Mouse (Mus musculus) kidney, embryonic 16.5 days (tissue): ENCODE results near the gene Fam160a2. TPM values are rescaled to one million over a fixed set of nuclear protein-coding genes. Genes with fewer than 3 reads are reported as not detected.
"Not testable (repeated sequence)": the region's sequence is repeated elsewhere in the genome, so short reads cannot be mapped to it uniquely, and the experiment has no call there.

ENCODE experiments used
- ATAC-seq: fragments of 200-750 bp; cut with Nextera tagmentation; 2 replicates; pipeline ENCODE4 v1.8.0; 2017; ENCODE audit warnings: moderate TSS enrichment; ENCODE audit not compliant: low FRiP score, low TSS enrichment
- H3K27ac ChIP-seq: fragments of 300-500 bp; sonication (generic); 2 replicates; pipeline ENCODE4 v1.5.1; 2014; ENCODE audit warnings: low read length
- H3K27me3 ChIP-seq: fragments of 300-500 bp; sonication (generic); 2 replicates; pipeline ENCODE4 v1.6.1; 2014; ENCODE audit warnings: low read length, control low read depth, mixed read lengths; ENCODE audit not compliant: insufficient read depth
- H3K36me3 ChIP-seq: fragments of 300-500 bp; sonication (generic); 2 replicates; pipeline ENCODE4 v1.6.1; 2014; ENCODE audit warnings: low read length, control low read depth, mixed read lengths; ENCODE audit not compliant: insufficient read depth
- H3K4me1 ChIP-seq: fragments of 300-500 bp; sonication (generic); 2 replicates; pipeline ENCODE4 v1.6.1; 2014; ENCODE audit warnings: low read length, control low read depth, mixed read lengths; ENCODE audit not compliant: insufficient read depth
- H3K4me2 ChIP-seq: fragments of 300-500 bp; sonication (generic); replicated peaks from 2 replicates; pipeline ENCODE4 v1.6.1; 2014; ENCODE audit warnings: low read depth, low read length
- H3K4me3 ChIP-seq: fragments of 300-500 bp; sonication (generic); 2 replicates; pipeline ENCODE4 v1.5.1; 2014; ENCODE audit warnings: mild to moderate bottlenecking, low read length
- H3K9ac ChIP-seq: fragments of 300-500 bp; sonication (generic); replicated peaks from 2 replicates; pipeline ENCODE4 v1.6.1; 2014; ENCODE audit warnings: low read length
- H3K9me3 ChIP-seq: fragments of 300-500 bp; sonication (generic); 2 replicates; pipeline ENCODE4 v1.6.1; 2016; ENCODE audit warnings: low read length, control low read depth
- WGBS: fragments of 180-500 bp; shearing (Covaris S2); extraction: QIAGEN DNeasy Blood & Tissue Kit; methylation state at CpG from one replicate; pipeline ENCODE4 v1.1.7; 2014; 5-methylcytosine and 5-hydroxymethylcytosine counted together
- polyA plus RNA-seq: library from polyadenylated mRNA; unstranded; fragments of >200 nt; fragmentation: Nextera tagmentation; extraction: Ambion mirVana; gene quantifications from 2 replicates; pipeline ENCODE4 v1.2.1, GENCODE M21; 2015

The Fam160a2 gene
- polyA plus RNA-seq, 1 experiment from 2014 or later, result 47.2 TPM

GRCm38 (mm10) chr7:105424368-105424767 lies 24.5 kb upstream of the Fam160a2 start:
- Histone ChIP-seq H3K4me1 (0 out of 2 replicates have a peak, but pooled peaks cover 4% of the 10 kb centered on the region), H3K36me3 (no peaks in the 10 kb centered on the region), H3K4me3 (no peak overlapping the region), H3K27ac (no peak overlapping the region), H3K4me2 (no peak overlapping the region), H3K9ac (no peak overlapping the region), H3K9me3 (no peaks in the 10 kb centered on the region), H3K27me3 (peaks cover 31% of the 10 kb centered on the region)
- ATAC-seq, result no peak
- 30% methylated on average over 5 of the region's 5 CpGs for WGBS

GRCm38 (mm10) chr7:105420903-105421302 lies 21.0 kb upstream of the Fam160a2 start:
- Histone ChIP-seq H3K9ac (no peak overlapping the region), H3K4me1 (0 out of 2 replicates have a peak, but pooled peaks cover 4% of the 10 kb centered on the region), H3K4me3 (no peak overlapping the region), H3K36me3 (no peaks in the 10 kb centered on the region), H3K27me3 (peaks cover 15% of the 10 kb centered on the region), H3K27ac (no peak overlapping the region), H3K4me2 (no peak overlapping the region), H3K9me3 (no peaks in the 10 kb centered on the region)
- ATAC-seq, result no peak
- WGBS, result 29% methylated on average over 2 of the region's 2 CpGs

- Histone ChIP-seq H3K4me1 (no peaks in the 10 kb centered on the region), H3K9ac (no peak overlapping the region), H3K9me3 (no peaks in the 10 kb centered on the region), H3K36me3 (no peaks in the 10 kb centered on the region), H3K27me3 (no peaks in the 10 kb centered on the region), H3K27ac (no peak overlapping the region), H3K4me2 (no peak overlapping the region), H3K4me3 (no peak overlapping the region)
- 95% methylated on average over 5 of the region's 5 CpGs for WGBS
- ATAC-seq, result no peak
Measured at GRCm38 (mm10) chr7:105418106-105418505, 18.3 kb upstream of the Fam160a2 start.

- H3K4me3 ChIP-seq, result no peak overlapping the region
- no peaks in the 10 kb centered on the region for H3K4me1 ChIP-seq
- no peak overlapping the region for H3K9ac ChIP-seq
- no peaks in the 10 kb centered on the region for H3K36me3 ChIP-seq
- 90% methylated on average over 7 of the region's 7 CpGs for WGBS
- no peaks in the 10 kb centered on the region for H3K9me3 ChIP-seq
- no peak for ATAC-seq
- H3K27me3 ChIP-seq, result no peaks in the 10 kb centered on the region
- H3K27ac ChIP-seq, result no peak overlapping the region
- no peak overlapping the region for H3K4me2 ChIP-seq
Measured at GRCm38 (mm10) chr7:105416529-105416928, 16.7 kb upstream of the Fam160a2 start.

GRCm38 (mm10) chr7:105414385-105414784 lies 14.5 kb upstream of the Fam160a2 start:
- 59% methylated on average over 6 of the region's 6 CpGs for WGBS
- no peak overlapping the region for H3K4me2 ChIP-seq
- no peak for ATAC-seq
- H3K27ac ChIP-seq, result no peak overlapping the region
- H3K9ac ChIP-seq, result no peak overlapping the region
- no peaks in the 10 kb centered on the region for H3K36me3 ChIP-seq
- no peak overlapping the region for H3K4me3 ChIP-seq
- no peaks in the 10 kb centered on the region for H3K27me3 ChIP-seq
- no peaks in the 10 kb centered on the region for H3K9me3 ChIP-seq
- no peaks in the 10 kb centered on the region for H3K4me1 ChIP-seq

- not testable (repeated sequence) for H3K9me3 ChIP-seq, H3K9ac ChIP-seq, H3K27me3 ChIP-seq, H3K4me3 ChIP-seq, ATAC-seq, H3K4me2 ChIP-seq, H3K27ac ChIP-seq, H3K4me1 ChIP-seq, H3K36me3 ChIP-seq
- WGBS, result 60% methylated on average over 8 of the region's 8 CpGs
Measured at GRCm38 (mm10) chr7:105411874-105412632, 12.2 kb upstream of the Fam160a2 start.

GRCm38 (mm10) chr7:105406322-105406721 lies 6.5 kb upstream of the Fam160a2 start:
- no peaks in the 10 kb centered on the region for H3K27me3 ChIP-seq
- H3K4me2 ChIP-seq, result no peak overlapping the region
- H3K4me3 ChIP-seq, result no peak overlapping the region
- 83% methylated on average over 1 of the region's 1 CpGs for whole genome bisulfite sequencing
- no peaks in the 10 kb centered on the region for H3K36me3 ChIP-seq
- no peak overlapping the region for H3K9ac ChIP-seq
- no peaks in the 10 kb centered on the region for H3K4me1 ChIP-seq
- ATAC-seq, result no peak
- H3K27ac ChIP-seq, result no peak overlapping the region
- no peaks in the 10 kb centered on the region for H3K9me3 ChIP-seq

- Histone ChIP-seq H3K27me3 (no peaks in the 10 kb centered on the region), H3K27ac (no peak within 1 kb of the TSS), H3K4me2 (no peak within 1 kb of the TSS), H3K9me3 (no peaks in the 10 kb centered on the region), H3K4me1 (peaks cover 3% of the 10 kb centered on the region; the same call in 1 of the 2 replicates), H3K9ac (no peak within 1 kb of the TSS), H3K4me3 (no peak within 1 kb of the TSS), H3K36me3 (no peaks in the 10 kb centered on the region)
- ATAC-seq, result no peak
- WGBS, result 73% methylated on average over 5 of the region's 5 CpGs
Measured at GRCm38 (mm10) chr7:105404268-105404667, 4.4 kb upstream of the Fam160a2 start, which contains the start of gene Cnga4. Cnga4 (plus strand) TSS chr7:105404568.

- Histone ChIP-seq H3K4me1 (peaks cover 14% of the 10 kb centered on the region), H3K27ac (peak overlapping the region; percentile 63; the same call in 1 of the 2 replicates), H3K4me3 (peak overlapping the region; percentile 94), H3K36me3 (no peaks in the 10 kb centered on the region), H3K4me2 (peak overlapping the region; percentile 65), H3K27me3 (no peaks in the 10 kb centered on the region), H3K9me3 (no peaks in the 10 kb centered on the region), H3K9ac (peak overlapping the region; percentile 92)
- no peak; the same call in 1 of the 2 replicates for ATAC-seq
- whole genome bisulfite sequencing, result under 1% methylated on average over 25 of the region's 25 CpGs
Measured at GRCm38 (mm10) chr7:105399058-105399934, 558 bp downstream of the Fam160a2 start.

- Histone ChIP-seq H3K9me3 (no peaks in the 10 kb centered on the region), H3K27me3 (no peaks in the 10 kb centered on the region), H3K36me3 (no peaks in the 10 kb centered on the region), H3K4me3 (no peak overlapping the region), H3K9ac (no peak overlapping the region), H3K4me2 (no peak overlapping the region), H3K4me1 (peaks cover 14% of the 10 kb centered on the region), H3K27ac (no peak overlapping the region)
- no peak for ATAC-seq
Measured at GRCm38 (mm10) chr7:105396126-105396525, 3.7 kb downstream of the Fam160a2 start.
